Mouse (Mus musculus): Measurements from ENCODE around the gene Amotl2. TPM values are rescaled to one million over a fixed set of nuclear protein-coding genes. Genes with fewer than 3 reads are reported as not detected.

Amotl2 gene
- polyA plus RNA-seq, 2 experiments = 52.7 to 58.9 TPM

DNA sequence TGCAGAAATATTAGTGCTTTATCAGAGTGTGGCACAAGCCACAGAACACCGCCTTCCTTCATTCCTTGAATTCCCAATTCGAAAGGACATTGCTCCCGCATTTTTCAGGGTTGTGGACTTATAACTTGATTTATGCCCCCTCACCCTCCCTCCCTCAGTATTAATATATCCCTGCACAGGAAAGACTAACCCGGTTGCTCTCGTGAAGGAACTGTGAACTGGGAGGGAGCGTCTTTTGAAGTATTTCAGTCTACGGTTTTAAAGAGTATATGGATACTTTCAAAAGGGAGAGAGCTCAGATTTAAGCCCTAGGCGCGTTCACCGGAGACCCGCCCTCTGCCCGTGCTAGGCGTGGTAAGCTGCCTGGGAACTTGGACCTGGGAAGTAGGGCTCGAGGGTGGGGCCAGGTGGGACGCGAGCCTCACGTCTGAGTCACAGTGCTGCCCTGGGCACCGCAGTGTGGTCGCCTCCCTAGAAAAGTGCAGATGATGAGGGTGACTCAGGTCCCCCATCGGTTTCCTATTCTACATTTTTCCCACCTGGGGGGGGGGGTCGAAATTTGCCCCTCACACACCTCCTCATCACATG lies 54.9 kb downstream of the Amotl2 start:
- Histone ChIP-seq H3K27ac (replicated peaks; ENCODE audit: low read depth, low read length) (no peak overlapping the region), H3K27me3 (ENCODE audit: control insufficient read depth, insufficient read depth, low read length) (no peaks in the 10 kb centered on the region), H3K4me3 (replicated peaks; ENCODE audit: low read length) (no peak overlapping the region), H3K4me2 (replicated peaks; ENCODE audit: low read depth, low read length, severe bottlenecking) (no peak overlapping the region; the same call in 1 of the 2 replicates), H3K36me3 (ENCODE audit: control insufficient read depth, insufficient read depth, low read length) (no peaks in the 10 kb centered on the region), H3K9ac (ENCODE audit: low read depth, low read length, severe bottlenecking) (no peak overlapping the region), H3K9me3 (ENCODE audit: control insufficient read depth, low read length) (no peaks in the 10 kb centered on the region), H3K4me1 (ENCODE audit: control insufficient read depth, insufficient read depth, low read length) (peaks cover 11% of the 10 kb centered on the region; the same call in 1 of the 2 replicates)
- no peak for TF ChIP-seq POLR2A (IDR thresholded peaks at IDR 0.05; ENCODE audit: borderline replicate concordance, extremely low read depth, insufficient read depth, insufficient read length)
- no peak for DNase-seq (ENCODE audit: low spot score)
- no peak for ATAC-seq (ENCODE audit: low FRiP score, low read depth)
- 29% methylated on average over 21 of the region's 21 CpGs for WGBS

DNA sequence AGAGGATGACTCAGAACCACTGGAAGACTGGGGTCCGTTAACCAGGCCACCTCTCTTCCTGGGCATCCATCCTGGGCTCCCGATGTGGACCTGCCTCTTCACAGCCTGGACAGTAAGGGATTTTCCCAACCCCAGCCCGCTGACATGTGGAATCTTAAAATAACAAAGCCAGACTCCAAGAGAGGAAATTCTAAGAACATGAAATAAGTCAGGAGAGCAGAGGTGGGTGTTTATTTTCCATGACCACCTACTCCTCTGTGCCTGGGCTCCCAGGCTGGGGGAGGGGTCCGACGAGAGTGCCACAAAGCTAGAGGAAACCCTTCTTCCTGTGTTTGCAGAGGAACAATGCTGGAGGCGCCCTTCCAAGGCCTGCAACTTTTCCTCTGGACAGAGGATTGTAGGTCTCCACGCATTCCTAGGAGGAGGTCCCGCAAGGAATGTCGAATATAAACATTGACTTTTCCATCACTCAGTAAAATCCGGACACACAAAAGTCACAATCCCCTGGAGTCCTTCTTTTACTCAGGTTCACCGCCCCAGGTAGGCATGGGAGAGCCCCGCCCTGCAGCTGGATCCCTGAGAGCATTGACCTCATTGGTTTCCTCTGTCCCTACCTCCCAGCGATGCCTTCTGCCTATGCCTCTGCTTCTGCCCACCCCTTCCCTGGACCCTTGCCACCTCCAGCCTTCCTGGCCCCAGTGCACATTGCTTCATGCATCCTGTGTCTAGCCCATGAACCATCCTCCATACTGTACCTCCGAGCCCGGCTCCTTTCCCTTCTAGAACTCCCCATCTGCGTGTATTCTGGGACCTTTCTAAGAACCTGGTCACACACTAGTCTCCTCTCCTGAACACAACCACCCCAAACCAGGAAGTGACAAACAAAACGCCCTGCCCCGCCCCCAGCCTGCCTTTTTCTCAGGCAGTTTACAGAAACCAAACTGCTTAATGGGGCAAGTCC lies 61.4 kb downstream of the Amotl2 start:
- Histone ChIP-seq H3K4me3 (replicated peaks; ENCODE audit: low read length) (no peak overlapping the region), H3K4me2 (replicated peaks; ENCODE audit: low read depth, low read length, severe bottlenecking) (no peak overlapping the region), H3K27ac (replicated peaks; ENCODE audit: low read depth, low read length) (peak overlapping the region; percentile 59), H3K27me3 (ENCODE audit: control insufficient read depth, insufficient read depth, low read length) (no peaks in the 10 kb centered on the region), H3K9me3 (ENCODE audit: control insufficient read depth, low read length) (no peaks in the 10 kb centered on the region), H3K36me3 (ENCODE audit: control insufficient read depth, insufficient read depth, low read length) (no peaks in the 10 kb centered on the region), H3K4me1 (ENCODE audit: control insufficient read depth, insufficient read depth, low read length) (peaks cover 27% of the 10 kb centered on the region), H3K9ac (ENCODE audit: low read depth, low read length, severe bottlenecking) (no peak overlapping the region)
- ATAC-seq (ENCODE audit: low FRiP score, low read depth) = 0 out of 2 replicates have a peak, but pooled peaks have one; percentile 18
- 60% methylated on average over 18 of the region's 18 CpGs for WGBS
- no peak for TF ChIP-seq POLR2A (IDR thresholded peaks at IDR 0.05; ENCODE audit: borderline replicate concordance, extremely low read depth, insufficient read depth, insufficient read length)
- no peak for DNase-seq (ENCODE audit: low spot score)

DNA sequence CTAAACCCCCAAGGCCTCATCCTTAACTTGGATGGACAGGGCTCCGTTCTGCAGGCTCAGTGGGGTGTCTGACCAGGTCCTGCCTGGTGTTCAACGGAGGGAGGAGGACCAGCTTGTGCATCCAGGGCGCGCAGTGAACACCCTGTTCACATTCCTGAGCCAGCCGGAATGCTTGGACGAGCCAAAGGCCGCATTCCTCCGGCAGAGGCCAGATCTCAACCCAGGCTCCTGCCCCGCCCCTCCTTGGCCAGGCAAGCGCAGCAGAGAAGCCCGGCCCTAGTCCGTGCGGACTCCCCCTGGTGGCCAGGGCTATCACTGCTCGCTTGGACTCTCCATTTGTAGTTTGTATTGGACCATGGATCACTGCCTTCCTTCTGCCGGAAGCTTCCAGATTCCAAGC lies 63.0 kb downstream of the Amotl2 start:
- peak; percentile 67 for DNase-seq (ENCODE audit: low spot score)
- no peaks in the 10 kb centered on the region for H3K27me3 ChIP-seq (ENCODE audit: control insufficient read depth, insufficient read depth, low read length)
- no peak overlapping the region; the same call in 1 of the 2 replicates for H3K4me2 ChIP-seq (replicated peaks; ENCODE audit: low read depth, low read length, severe bottlenecking)
- peaks cover 33% of the 10 kb centered on the region for H3K4me1 ChIP-seq (ENCODE audit: control insufficient read depth, insufficient read depth, low read length)
- 0 out of 2 replicates have a peak overlapping the region, but pooled peaks have one; percentile 55 for H3K27ac ChIP-seq (replicated peaks; ENCODE audit: low read depth, low read length)
- no peak overlapping the region for H3K9ac ChIP-seq (ENCODE audit: low read depth, low read length, severe bottlenecking)
- 7% methylated on average over 15 of the region's 15 CpGs for WGBS
- no peak for TF ChIP-seq POLR2A (IDR thresholded peaks at IDR 0.05; ENCODE audit: borderline replicate concordance, extremely low read depth, insufficient read depth, insufficient read length)
- no peak overlapping the region for H3K4me3 ChIP-seq (replicated peaks; ENCODE audit: low read length)
- ATAC-seq (ENCODE audit: low FRiP score, low read depth) = peak; percentile 67
- H3K36me3 ChIP-seq (ENCODE audit: control insufficient read depth, insufficient read depth, low read length) = no peaks in the 10 kb centered on the region
- no peaks in the 10 kb centered on the region for H3K9me3 ChIP-seq (ENCODE audit: control insufficient read depth, low read length)

Other genes with a start within 250 kb of the Amotl2 start
- gene Ky, start 210.9 kb upstream of the Amotl2 start, polyA plus RNA-seq (2012; rRNA removed) = 3.1 and 3.2 TPM in 2 replicates
- gene Ky, start 210.9 kb upstream of the Amotl2 start, polyA plus RNA-seq (2014; fragmentation: Nextera tagmentation; extraction: Ambion mirVana) = 0.69 and 1.2 TPM in 2 replicates
- gene Anapc13, start 90.4 kb upstream of the Amotl2 start, polyA plus RNA-seq (2012; rRNA removed) = 88.7 and 191 TPM in 2 replicates
- 169 and 177 TPM in 2 replicates for gene Anapc13, start 90.4 kb upstream of the Amotl2 start, polyA plus RNA-seq (2014; fragmentation: Nextera tagmentation; extraction: Ambion mirVana)
- 15.2 and 28.1 TPM in 2 replicates for gene Cep63, start 90.1 kb upstream of the Amotl2 start, polyA plus RNA-seq (2012; rRNA removed)
- gene Cep63, start 90.1 kb upstream of the Amotl2 start, polyA plus RNA-seq (2014; fragmentation: Nextera tagmentation; extraction: Ambion mirVana) = 44.1 and 45.3 TPM in 2 replicates
- gene Ryk, start 118.2 kb downstream of the Amotl2 start, polyA plus RNA-seq (2012; rRNA removed) = 79.8 and 83.7 TPM in 2 replicates
- gene Ryk, start 118.2 kb downstream of the Amotl2 start, polyA plus RNA-seq (2014; fragmentation: Nextera tagmentation; extraction: Ambion mirVana) = 37.5 and 58.6 TPM in 2 replicates

All from limb, embryonic 14.5 days (tissue).